Mouse (Mus musculus) layer of hippocampus, adult 8-10 months (tissue): ENCODE results near the gene Crlf1. TPM values are rescaled to one million over a fixed set of nuclear protein-coding genes. Genes with fewer than 3 reads are reported as not detected.

Experiments
- DNase-seq, 2 experiments: peaks; one replicate each; pipeline ENCODE4 v3.0.0; 2022; ENCODE audit warnings: low spot score in 2 of 2
- total RNA-seq, 4 experiments: library from RNA; stranded (reverse); gene quantifications; 2 replicates each; pipeline ENCODE4 v1.2.4; 2022

Gene Crlf1
- total RNA-seq, 4 experiments from 2014 or later, result 20.4 to 31.5 (median 30.1) TPM

DNA sequence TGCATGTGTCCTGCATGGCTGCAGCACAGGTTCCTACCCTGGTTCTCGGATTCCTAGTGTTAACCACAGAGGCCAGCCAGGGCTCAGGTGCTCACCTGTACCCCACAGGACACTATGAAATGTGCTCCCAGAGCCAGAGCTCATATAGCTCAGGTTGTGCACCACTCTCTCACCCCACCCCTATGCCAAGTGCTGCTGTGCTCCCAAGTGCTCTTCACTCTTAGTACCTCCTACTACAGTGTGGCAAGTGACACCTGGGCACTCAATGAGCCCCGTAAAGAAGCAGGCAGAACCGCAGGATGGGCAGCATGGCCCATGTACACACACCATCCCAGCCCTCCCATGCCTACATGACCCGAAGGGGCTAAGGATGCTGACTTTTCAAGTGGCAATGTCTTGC lies 24.2 kb upstream of the Crlf1 start:
- no peak for DNase-seq

DNA sequence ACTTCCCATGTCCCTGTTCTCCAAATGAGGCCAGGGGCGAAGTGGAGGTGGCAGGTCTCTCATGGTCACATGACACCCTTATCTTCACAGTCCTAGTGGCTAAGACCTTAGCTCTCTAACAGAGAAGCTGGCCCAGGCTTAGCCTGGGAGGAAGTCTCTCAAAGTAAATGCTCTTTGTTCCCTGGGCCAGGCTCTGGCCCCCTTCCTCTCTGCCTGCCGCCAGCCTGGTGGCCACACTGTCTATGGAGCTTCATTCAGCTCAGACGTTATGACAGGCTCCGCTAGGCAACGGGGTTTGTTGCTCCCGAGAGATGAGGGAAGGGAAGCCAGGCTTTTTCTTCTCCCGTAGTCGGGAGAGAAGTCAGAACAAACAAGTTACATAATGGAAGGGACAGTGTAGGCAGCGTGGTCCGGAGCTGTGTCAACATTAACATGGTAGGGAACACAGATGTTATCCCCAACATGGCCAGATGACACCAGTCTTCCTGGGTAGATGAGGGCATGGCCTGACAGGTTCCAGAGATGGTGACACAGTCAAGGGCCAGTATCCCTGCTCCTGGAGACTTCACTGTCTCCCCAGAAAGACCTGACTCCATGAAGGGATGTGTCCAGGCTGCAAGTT lies 23.6 kb upstream of the Crlf1 start:
- DNase-seq, result no peak

DNA sequence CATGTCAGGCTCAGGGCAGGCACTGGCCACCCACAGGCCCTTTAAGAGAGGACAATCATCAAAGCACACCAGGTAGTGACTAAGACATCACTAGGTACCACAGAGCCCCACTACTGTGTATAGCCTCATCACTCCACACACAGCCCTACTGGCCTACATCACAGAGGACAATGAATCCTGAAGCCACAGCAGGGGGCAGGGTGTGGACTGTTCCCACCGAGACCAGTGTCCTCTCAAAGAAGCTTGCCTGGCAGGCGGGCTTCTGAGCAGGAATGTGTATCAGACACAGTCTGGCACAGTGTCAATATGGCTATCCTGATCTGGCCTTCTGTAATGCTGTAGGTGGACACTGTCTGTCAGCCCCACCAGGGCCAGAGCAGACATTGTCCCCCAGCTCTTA lies 23.0 kb upstream of the Crlf1 start:
- DNase-seq, result no peak

DNA sequence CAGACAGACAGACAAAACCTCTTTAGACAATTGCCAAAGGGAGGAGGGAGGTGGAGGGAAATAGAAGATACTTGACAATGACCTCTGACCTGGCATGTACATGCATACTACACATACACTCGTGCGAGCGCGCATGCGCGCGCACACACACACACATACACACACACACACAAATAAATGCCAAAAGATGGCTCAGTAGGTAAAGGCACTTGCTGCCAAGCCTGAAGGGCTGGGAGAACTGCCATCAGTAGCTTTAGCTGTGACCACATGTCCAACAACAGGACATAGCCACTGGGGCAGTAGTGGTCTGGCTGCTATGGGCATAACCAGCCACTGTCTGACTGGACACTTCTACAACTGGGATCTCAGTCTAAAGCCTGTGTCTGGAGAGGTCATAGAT lies 21.1 kb upstream of the Crlf1 start:
- no peak for DNase-seq

DNA sequence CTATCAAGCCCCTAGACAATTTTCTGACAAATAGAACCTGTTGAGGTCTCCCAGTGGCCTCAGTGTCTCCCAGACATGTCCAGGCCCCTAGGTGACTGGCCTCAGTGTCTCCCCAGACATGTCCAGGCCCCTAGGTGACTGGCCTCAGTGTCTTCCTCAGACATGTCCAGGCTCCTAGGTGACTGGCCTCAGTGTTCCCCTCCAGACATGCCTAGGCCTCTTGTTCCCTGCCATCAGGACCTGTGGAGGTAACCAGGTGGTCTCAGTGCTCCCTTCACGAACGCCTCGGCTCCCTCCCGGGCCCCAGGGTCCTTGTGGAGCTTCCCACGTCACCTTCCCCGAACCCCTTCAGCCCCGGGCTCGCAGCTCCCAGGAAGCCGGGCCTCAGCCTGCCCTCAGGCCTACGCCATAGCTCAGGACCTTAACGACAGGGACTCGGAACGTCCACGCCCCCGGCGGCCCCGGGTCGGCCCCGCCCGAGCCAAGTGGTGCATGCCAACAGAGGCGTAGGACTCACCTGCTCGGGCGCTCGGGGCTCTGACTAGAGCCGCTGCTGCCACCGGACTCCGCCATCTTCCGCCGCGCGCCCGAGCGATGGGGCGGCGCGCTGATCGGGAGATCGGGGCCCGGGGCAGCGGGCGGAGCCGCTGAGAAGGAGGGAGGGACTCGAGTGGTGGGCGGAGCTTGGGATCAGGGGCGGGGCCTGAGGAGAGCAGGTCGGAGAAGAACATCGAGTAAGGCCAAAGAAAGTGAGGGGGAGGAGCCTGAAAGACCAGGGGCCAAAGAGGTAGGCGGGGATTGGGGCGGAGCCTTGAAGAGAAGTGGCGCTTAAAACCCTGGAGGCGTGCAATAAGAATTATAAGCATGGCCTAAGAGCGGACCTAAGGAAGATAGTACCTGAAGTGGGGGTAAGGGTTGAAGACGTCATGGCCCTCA lies 16.4 kb upstream of the Crlf1 start, which contains the start of gene Klhl26:
Gene Klhl26 (minus strand): TSS at position 636 of the 936 bp plus-strand sequence.
- peak; percentile 87 to 89 for DNase-seq

DNA sequence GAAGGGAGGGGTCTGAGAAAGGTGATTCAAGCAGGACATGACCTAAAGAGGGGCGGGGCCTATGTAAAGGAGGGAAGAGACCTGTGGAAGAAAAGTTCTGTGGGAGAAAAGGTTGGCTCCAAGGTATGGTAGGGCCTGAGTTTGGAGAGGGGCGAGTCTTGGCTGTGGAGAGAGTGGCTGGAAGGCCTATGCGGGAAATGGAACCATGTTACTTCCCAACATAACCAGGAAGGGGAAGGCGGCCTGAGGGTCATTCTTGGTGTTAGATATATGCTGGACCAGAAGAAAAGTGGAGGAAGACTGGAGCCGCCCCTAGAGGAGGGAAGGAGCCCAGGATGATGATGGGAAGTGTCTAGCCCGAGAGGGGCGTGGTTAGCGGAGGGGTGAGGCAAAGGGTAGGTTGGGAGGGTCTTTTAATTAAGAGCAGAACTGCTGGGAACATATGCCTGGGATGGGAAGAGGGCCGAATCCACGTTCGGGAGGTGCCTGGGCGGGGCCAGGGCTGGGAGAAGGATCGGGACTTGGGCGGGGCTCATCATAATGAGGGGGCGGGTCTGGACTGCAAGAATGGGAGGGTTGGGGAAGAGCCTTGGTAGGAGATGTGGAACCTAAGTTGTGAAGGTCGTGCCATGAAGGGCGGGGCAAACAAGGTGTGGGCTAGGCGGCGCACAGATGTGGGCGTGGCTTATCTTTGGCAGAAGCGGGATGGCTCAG lies 15.5 kb upstream of the Crlf1 start:
- no peak for DNase-seq

DNA sequence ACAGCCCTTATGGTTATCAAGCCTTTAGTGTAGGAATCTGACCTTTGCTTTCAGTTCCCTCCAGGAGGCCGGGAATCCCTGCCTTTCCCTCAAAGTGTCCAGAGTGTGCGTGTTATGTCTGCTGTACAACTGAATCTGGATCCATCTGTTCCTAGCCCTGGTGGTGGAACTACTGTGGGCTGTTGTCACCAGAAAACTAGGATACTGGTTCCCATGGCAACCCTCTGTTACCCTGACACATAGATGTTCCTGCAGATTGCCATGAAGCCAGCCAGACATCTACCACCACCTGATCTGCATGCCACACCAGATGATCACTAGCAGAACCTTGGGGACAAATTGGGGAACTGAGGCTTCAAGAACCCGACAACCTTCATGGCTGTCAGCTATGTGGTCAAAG lies 11.1 kb upstream of the Crlf1 start:
- peak; percentile 71 to 78 for DNase-seq

DNA sequence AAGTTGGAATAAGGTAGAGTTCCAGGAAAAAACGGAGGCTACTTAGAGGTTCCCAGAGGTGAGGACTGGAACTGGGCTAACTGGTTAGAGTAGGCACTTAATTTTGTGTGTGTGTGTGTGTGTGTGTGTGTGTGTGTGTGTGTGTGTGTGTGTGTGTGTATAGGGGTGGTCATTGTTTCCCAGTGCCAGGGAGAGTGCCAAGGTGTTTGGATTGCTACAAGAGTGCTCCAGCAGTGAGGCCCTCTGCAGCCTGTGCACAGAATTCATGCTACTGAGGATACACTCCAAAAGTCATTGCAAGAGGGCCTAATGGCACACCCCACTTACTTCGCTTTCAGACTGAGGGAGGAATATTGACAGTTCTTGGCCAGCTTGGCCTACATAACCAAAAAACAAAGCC lies 10.0 kb upstream of the Crlf1 start:
- DNase-seq, result no peak

DNA sequence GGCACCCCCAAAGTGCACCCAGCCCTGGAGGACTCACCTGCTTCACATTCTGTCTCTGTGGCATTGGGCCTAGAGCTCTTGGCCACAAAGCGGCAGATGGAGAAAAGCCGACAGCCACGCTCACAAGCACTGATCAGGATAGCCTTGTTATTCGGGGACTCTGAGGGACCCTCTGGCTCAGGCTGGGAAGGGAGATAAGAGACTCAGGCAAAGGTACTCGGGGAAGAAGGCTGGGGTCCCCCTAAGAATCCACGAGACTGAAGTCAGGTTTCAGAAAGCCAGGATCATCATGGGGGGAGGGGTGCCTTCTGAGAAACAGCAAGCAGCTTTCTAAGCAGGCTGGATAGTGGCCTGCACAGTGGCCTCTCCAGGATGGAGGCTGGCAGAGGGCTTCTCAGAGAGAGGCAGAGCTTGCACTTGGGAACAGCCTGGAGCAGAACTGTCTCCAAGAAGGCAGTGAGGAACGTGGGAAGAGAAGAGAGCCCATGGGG lies 6.7 kb upstream of the Crlf1 start:
- no peak for DNase-seq

DNA sequence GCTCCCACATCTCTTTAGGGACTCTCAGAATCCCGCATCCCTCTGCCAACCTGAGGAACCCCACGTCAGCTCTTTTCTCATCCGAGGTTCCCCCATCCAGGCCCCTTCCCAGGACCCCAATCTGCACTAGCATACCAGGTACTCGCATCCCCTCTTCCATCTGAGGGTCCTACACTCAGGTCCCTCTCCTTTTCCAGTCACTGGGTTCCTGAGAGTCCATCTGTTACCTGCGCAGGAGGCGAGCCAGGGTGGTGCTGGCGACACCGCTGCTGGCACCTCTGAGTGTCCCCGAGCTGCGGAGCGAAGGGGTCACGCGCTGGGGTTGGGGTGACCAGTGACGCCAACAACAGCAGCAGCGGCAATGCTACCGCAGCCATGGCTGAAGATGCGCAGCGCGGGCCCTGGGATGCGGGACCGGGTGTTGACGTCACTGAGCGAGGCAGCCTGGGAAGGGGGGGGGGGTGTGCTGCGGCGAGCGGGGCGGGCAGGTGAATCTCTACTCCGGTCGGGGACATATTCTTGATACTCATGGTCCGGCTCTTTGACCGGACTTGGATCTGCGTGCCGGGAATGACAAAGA lies 5.9 kb upstream of the Crlf1 start, which contains the start of gene Tmem59l:
Gene Tmem59l (minus strand): TSS at position 418 of the 580 bp plus-strand sequence.
- no peak for DNase-seq

DNA sequence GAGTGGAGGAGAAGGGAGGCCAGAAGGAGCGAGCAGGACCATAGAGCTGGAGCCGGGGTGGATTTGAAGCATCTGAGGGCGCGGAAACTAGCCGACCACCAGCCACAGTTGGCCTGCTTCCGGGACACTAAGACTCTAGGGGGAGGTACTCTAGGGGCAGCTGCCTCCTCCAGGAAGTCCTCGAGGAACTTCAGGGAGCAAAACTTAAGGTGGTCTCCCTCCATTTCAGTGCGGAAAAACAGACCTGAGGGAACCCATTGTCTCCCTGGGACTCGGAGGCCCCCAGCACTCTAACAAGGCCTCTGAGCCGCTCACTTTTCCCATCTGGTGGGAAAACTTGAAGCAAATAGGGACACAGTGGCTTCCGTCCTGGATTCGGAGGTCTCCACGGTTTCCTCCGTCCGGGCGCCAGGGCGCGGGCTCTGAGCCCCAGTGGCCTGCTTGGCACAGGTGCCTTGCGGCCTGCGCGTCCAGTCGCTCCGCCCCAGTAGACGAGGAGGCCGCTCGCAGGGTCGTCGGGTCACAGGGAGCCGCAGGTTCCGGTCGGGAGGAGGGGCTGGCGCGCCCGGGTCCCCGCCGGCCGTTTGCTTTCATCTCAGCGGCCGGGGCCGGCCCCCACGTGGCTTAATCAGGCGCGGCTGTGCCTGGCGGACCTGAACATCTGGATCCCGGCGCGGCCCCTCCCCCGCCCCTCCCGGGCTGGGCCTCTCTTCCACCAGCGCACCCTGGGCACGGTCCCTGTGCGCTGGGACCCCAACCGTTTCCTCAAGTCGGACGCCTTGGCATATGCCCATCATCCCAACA lies 4.8 kb upstream of the Crlf1 start:
- DNase-seq, result no peak

DNA sequence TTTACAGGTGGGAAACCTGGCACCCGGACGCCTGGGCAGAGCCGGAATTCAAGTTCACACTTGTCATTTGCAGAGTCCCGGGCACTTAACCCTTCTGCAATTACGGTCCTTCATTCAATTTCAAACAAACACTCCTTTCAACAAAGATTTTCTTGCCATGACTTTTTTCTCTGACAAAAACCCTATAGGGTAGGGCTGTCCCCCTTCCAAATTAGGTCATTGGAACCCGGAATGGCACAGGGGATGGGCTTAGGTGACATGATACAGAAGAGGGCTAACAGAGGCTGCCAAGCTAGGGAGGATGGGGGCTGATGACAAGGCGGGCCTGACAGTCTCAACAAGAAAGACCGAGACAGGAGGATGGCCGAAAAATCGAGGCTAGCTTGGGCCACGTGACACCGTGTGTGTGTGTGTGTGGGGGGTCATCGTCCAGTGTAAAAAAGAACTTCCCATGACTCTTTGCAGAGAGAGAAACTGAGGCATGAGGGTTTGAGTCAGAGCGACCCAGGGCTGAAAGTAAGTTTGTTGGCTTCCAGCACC lies 4.0 kb upstream of the Crlf1 start:
- DNase-seq, result no peak

DNA sequence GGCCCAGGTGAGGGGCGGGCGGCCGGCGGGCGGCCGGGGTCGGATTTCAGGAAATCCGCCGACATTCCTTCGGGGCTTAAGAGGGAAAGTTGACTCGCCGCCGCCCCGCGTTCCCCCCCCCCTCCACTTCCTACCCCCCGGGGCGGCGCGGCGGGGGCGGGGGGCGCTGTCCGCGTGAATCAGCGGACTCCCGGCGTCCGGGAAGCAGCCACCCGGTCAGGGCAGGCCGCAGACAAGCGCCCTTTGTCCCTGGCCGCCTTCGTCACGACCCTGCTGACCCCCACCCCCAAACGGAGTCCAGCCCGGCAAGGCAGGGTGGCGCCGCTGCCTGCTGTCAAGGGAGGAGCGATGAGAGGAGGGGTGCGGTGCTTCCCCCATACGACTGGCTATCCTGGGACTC lies 3.4 kb upstream of the Crlf1 start:
- DNase-seq, result no peak

DNA sequence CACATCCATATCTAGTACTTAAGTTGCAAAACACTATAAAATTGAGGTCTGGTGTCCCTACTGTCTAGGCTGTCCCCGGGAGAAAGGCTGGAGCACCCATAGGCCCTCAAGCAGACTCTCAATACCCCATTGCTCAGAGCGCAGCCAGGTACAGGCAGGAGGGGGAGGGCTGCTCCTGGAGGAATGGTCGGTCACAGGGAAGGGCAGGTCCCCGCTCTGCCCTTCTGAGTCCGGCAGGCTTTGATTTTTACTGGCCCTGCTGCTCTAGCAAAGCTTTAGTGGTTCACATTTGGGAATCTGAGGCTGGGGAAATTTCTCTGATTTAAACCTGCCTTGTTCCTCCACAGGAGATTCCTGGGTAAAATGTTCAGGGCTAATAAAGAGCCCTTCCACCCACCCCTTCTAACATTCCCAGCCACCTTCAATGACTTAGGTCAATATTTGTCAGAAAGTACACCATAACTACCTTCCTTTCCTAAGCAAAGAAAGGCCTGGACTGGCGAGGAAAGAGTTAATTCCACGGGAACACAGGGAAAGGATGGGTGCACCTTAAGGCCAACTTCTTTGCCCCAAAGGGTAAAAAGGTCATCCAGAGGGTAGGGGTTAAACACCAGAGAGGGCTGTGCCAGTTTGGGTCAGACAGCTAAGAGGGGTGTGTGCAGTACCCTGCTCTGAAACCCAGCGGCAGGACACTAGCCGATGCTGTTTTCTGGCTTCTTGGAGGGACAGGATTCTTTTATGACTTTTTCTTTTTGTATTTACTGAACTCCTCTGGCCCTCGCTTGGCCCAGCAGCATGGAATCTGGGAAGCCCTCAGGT lies 2.7 kb upstream of the Crlf1 start:
- DNase-seq, result no peak

DNA sequence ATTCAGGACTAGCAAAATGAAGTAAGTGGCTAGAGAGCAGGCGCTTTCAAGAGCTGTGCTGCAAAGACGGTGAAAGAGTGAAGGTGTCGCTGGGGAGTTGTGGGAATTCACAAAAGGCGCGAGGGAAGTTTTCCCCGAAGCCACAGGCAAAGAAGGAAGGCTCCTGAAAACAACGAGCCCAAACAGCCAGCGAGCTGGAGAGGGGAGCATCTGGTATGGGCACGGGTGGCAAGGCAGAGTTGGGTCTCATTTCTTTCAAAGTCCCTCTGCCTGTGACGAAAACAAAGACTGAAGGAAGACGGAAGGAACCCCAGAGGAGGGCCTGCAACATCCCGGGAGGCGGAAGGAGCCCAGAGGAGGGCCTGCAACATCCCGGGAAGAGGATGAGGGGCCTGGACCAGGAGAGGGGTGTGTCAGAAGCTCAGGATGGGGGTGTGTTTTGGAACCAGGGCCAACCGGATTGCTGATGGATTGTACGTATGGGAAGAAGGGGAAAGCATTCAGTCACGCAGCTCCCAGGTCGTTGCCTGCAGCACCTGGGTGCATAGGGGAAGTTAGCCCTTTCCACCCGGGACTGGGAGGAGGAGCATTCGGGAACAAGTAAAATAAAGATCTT lies 2.0 kb upstream of the Crlf1 start:
- no peak for DNase-seq

DNA sequence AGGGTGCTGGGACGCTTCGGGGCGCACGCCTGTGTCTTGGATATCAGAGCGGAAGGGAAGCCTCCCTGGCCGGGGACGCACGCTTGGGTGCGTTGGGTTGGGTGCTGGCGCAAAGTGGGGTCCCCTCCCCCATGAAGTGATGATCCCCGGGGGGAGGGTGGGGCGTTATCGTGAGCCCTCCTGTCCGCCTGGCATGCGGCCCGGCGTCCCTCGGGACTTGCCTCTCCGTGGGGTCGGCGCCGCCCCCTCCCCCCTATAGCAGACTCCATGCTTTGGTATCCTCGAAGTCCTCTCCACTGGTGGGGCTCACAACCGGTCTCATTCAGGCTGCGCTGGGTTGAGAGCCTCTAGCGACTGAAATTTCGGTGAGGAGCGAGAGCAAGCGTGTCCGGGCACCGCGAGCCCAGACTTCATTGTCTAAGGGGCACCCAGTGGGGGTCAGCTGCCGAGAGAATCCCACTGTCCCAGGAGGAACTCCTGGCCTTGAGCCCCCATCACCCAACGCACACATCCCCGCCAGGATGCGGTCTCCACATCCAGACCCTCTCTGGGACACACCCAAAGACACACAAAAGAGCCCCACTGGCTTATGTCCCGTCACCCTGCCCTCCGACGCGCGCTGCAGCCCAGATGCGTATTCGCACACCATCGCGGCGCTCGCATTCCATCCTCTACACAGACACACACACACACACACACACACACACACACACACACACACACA lies 896 bp downstream of the Crlf1 start:
- no peak for DNase-seq

DNA sequence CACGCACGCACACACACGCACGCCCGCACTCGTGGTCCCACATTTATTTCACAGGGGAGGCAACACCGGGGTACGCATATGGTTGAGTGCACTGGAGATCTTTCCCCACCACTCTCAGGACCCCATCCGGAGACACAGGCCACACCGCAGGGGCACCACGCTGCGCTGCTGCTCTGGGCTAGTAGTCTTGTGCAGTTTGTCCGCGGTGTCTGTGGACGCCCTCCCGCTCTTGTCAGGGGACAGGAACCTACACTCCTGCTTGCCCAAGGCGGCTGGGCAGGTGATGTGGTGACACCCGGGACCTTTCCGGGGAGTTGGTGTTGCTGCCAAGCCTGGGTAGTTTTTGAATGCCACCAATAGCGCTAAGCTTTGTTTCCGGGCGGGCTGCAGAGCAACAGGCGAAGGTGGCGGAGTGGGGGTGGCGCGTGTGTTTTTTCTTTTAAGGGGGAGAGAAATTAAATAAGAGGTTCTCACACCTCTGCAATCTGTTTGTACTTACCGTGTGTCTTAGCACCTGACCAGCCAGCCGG lies 1.5 kb downstream of the Crlf1 start:
- no peak for DNase-seq
